Mouse (Mus musculus): ENCODE results near the gene Bhmt2.

- TF ChIP-seq CTCF (IDR thresholded peaks at IDR 0.05; ENCODE audit: low read depth) (no peak), EP300 (IDR thresholded peaks at IDR 0.05; ENCODE audit: low read depth) (no peak)
Measured at GRCm38 (mm10) chr13:93717113-93717512, 43.0 kb upstream of the Bhmt2 start.

Measured in liver, embryonic 14.5 days (tissue).